Mouse (Mus musculus): ENCODE results near the gene Slc35e3.

Slc35e3 gene

GRCm38 (mm10) chr10:117776281-117777102 is 30.3 kb upstream of the Slc35e3 start:
- no peak for DNase-seq (ENCODE audit: low spot score in 2 of 2)

DNA sequence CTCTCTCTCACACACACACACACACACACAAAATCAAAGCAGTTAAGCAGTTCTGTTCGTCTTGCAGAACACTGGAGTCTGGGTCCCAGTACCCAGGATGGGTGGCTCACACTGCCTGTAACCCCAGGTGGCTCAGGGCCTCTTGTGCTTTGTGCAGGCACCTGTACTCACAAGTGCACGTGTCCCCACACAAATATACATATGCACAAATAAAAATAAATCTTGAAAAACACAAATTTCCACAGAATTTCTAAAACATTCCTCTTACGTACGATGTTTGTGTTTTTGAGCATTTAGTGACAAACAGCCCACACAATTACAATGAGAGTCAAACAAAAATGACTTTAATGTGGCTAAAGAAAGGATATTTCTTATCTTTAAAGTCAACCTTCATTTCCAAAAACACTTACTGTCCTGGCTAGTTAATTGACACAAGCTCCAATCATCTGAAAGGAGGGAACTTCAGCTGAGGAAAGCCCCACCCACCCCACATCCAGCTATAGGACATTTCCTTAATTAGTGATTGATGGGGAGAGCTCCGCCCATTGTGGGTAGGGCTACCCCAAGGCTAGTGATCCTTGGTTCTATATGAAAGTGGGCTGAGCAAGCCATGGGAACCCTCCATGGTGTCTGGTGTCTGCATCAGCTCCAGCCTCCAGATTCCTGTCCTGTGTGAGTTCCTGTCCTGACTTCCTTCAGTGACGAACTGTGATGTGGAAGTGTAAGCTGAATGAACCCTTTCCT is 29.4 kb upstream of the Slc35e3 start:
- DNase-seq (ENCODE audit: low spot score in 2 of 2), result no peak

DNA sequence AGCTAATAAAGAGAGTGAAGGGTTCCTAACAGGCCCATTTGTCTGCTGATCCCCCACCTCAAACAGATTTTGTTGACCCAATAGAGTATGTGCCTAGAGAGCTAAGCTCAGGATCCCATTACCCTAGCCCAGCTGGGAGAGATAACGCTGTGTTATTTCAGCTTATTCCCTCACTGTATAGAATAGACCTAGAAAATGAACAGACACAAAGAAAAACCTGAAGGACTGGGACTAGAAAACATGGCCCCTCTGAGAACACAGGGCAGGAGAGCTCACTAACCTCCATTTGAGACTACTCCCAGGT is 28.6 kb upstream of the Slc35e3 start:
- no peak for DNase-seq (ENCODE audit: low spot score in 2 of 2)

GRCm38 (mm10) chr10:117774011-117774816 is 28.0 kb upstream of the Slc35e3 start:
- no peak for DNase-seq (ENCODE audit: low spot score in 2 of 2)

DNA sequence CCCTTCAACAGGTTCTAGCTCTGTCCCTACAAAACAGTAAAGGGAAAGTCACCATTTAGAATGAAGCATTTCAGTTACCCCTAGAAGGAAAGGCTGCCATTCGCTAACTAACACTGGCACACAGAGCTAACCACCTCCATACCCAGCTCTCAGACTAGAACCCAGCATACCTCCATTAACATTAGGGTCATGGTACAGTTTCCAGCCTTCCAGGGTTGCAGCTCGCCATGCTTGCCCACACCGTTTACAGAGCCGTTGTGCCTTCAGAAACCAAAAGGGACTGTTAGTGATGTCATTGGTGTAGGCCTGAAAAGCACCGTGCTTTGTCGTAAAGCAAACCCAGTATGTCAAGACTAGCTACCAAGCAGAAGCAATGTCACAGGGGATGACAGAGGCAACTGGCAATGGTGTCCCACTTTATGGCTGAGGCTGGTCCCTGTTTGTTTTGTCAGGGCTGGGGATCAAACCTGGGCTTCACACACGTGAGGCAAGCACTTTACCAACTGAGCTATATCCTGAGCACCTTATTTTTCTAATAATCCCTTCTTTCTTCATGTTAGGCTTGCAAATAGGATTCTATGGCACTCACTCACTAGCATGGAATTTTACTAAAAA is 27.0 kb upstream of the Slc35e3 start:
- DNase-seq (ENCODE audit: low spot score in 2 of 2), result no peak

- no peak for DNase-seq (ENCODE audit: low spot score in 2 of 2)
Measured at GRCm38 (mm10) chr10:117772364-117773105, 26.4 kb upstream of the Slc35e3 start.

GRCm38 (mm10) chr10:117771131-117771510 is 25.0 kb upstream of the Slc35e3 start:
- no peak for DNase-seq (ENCODE audit: low spot score in 2 of 2)

GRCm38 (mm10) chr10:117770286-117771130 is 24.3 kb upstream of the Slc35e3 start:
- no peak for DNase-seq (ENCODE audit: low spot score in 2 of 2)

- DNase-seq (ENCODE audit: low spot score in 2 of 2), result no peak
Measured at GRCm38 (mm10) chr10:117769541-117770285, 23.5 kb upstream of the Slc35e3 start.

DNA sequence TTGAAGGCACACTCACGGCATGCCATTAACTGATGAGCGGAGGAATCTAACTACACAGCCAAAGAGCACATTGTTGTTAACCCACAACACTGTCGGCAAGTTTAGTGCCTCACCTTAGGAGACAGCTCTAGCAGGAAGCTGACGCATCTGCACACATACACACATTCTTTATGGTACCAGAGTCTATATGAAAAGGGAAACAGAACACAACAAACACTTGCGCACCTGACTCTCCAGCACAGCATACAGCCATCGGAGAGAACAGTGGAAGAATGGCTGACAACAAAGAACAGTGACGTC is 21.9 kb upstream of the Slc35e3 start:
- no peak for DNase-seq (ENCODE audit: low spot score in 2 of 2)

GRCm38 (mm10) chr10:117767286-117768140 is 21.3 kb upstream of the Slc35e3 start:
- DNase-seq (ENCODE audit: low spot score in 2 of 2), result no peak

- no peak for DNase-seq (ENCODE audit: low spot score in 2 of 2)
Measured at GRCm38 (mm10) chr10:117766896-117767160, 20.7 kb upstream of the Slc35e3 start.

DNA sequence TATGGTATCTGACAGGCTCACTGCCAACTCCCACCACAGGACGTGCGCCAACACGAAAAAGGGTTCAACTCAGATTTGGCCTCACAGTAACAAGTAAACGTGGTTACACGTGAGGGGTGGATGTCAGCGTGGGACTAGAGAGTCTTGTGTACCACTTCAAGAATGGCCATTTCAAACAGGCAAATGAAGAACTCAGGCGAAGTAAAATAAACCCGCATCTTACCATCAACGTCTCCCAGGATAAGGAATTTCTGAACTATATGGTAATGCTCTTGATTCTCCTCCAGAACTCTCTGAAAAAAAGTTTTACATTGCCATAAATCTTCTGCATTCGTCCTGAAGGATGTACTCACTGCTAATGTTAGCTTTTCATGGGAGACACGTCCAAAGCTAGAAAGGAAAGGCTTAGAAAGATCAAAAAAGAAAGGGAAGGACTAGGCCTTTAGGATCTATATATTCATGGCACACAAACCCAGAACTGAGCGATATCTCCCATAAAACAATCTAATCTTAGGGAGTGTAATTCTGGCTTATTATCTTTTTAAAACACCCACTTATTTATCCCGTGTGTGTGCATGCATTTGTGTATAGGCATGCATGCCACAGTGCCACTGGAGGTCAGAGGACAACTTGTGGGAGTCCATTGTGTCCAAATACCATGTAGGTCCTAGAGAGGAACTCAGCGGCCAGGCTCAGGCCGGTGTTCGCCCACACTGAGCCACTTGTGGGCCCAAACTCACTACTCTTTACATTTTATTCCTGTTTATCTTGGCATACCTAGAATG is 20.1 kb upstream of the Slc35e3 start:
- no peak for DNase-seq (ENCODE audit: low spot score in 2 of 2)

GRCm38 (mm10) chr10:117765116-117765894 is 19.1 kb upstream of the Slc35e3 start:
- DNase-seq (ENCODE audit: low spot score in 2 of 2), result no peak

- DNase-seq (ENCODE audit: low spot score in 2 of 2), result no peak
Measured at GRCm38 (mm10) chr10:117764598-117764997, 18.4 kb upstream of the Slc35e3 start.

DNA sequence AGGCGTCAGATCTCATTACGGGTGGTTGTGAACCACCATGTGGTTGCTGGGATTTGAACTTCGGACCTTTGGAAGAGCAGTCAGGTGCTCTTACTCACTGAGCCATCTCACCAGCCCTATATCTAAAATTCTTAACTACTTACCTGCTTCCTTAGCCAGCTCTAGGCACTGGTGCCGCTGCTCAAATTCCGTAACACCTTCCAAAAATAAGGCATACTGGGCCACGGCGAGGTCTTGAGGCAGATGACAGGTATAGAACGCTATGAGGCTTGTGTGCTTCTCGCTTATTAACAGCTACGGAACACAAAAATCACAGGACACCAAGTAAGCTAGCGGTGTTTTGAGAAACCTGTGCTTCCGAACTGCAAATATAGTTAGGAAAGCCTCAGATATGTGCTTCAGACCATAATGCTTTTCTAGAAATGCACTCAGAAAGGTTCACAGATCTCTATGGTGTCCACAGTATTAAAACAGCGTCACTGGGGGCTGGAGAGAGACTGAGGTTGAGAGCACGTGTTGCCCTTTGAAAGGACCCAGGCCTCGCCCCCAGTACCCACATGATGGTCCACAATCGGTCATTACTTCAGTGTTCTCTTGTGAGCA is 17.5 kb upstream of the Slc35e3 start:
- DNase-seq (ENCODE audit: low spot score in 2 of 2), result no peak

DNA sequence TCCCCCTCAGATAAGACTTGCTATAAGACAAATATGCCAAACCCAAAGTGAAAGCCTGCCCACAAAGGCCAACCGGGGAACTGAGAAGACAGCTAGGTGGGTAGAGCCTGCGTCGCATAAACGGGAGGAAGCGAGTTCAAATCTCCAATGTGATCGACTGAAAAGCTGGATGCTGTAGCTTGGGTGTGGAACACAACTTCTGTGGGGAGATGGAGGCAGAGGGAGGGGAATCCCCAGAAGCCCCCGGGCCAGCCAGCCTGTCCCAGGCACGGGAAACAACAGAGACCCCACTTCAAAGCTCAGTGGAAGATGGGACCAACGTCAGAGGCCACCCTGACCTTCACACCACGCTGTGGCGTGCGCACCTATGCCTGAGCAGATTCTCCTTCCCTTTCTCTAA is 16.8 kb upstream of the Slc35e3 start:
- DNase-seq (ENCODE audit: low spot score in 2 of 2), result no peak

Data from left cerebral cortex, adult 9 months (tissue).